Mouse (Mus musculus) lung, adult 2 months (tissue): ENCODE results near the gene Olfr33. TPM values are rescaled to one million over a fixed set of nuclear protein-coding genes. Genes with fewer than 3 reads are reported as not detected.

ENCODE experiments used
- DNase-seq: peaks from one replicate; pipeline ENCODE4 v3.0.0; 2022
- H3K4me1 ChIP-seq: fragments of 200-500 bp; 2 replicates; pipeline ENCODE4 v1.6.1; 2011; ENCODE audit warnings: low read length; ENCODE audit not compliant: control insufficient read depth, insufficient read depth
- H3K4me3 ChIP-seq: fragments of 200-500 bp; replicated peaks from 2 replicates; pipeline ENCODE3; 2011; ENCODE audit warnings: low read depth, mild to moderate bottlenecking, control low read depth, low read length; ENCODE audit errors: extremely low read depth
- CTCF ChIP-seq: fragments of 200-500 bp; IDR thresholded peaks from 2 replicates; pipeline ENCODE4 v1.5.1; 2011; ENCODE audit warnings: mild to moderate bottlenecking, low read length, control low read depth; ENCODE audit not compliant: insufficient read depth
- POLR2A ChIP-seq: fragments of 200-500 bp; IDR thresholded peaks from 2 replicates; pipeline ENCODE4 v1.6.1; 2011; ENCODE audit warnings: low read depth, mild to moderate bottlenecking, control low read depth, low read length, borderline replicate concordance; ENCODE audit errors: extremely low read depth
- WGBS: fragments of 180-500 bp; shearing (Covaris S2); methylation state at CpG from one replicate; pipeline ENCODE4 v1.1.7; 2018; 5-methylcytosine and 5-hydroxymethylcytosine counted together
- polyA plus RNA-seq: library from polyadenylated mRNA; depleted of rRNA; stranded (reverse); fragments of >200 nt; gene quantifications from 2 replicates; pipeline ENCODE4 v1.2.3, GENCODE M21; 2012; rRNA removed

Olfr33 gene
- polyA plus RNA-seq, result not detected in 2 replicates

DNA sequence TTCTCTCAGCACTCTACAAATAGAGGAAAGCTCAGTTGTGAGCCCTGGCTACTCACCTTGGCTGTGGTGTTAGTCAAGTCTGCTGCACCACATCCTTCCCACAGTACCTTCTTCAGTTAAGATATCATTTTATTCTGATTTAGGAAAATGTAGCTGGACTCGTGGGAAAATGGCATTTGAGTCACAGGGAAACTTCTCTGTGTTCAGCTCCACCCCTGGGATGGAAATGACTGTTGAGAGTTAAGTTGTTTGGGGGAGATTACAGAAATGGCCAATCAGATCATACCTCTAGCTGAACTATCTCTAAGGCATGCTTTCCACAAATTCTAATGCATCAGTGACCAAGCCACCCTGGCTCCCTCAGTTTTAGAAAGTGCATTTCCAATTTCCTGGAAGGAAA, at the start of gene Olfr33:
Gene Olfr33, minus strand, starts transcription at position 101 of the 400 bp plus-strand sequence.
- DNase-seq, result no peak
- TF ChIP-seq CTCF (no peak), POLR2A (no peak)
- Histone ChIP-seq H3K4me1 (no peaks in the 10 kb centered on the region), H3K4me3 (no peak within 1 kb of the TSS)
- 31% methylated on average over 1 of the region's 1 CpGs for WGBS

DNA sequence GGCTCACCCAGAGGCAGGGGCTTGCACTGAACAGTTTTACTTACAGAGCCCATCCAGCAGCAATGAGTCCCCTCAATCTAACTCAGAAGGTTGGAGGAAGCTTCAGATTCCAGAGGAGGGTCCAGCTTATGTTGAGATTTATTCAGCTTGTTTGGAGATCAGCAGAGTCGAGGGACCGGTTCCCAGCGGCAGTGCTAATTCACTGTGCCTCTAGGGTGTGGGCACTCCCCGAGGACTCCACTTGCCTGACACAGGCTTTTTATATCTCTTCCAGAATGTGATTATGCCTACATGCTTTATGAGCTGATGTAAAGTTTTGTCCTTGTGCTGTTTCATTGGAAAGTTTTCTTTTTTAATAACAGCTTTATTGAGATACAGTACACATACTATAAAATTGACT, 40.4 kb upstream of the Olfr33 start, which contains the start of the genes Olfr560 and Olfr78:
Gene Olfr560, minus strand, starts transcription at position 101 of the 400 bp plus-strand sequence.
Gene Olfr78, minus strand, starts transcription at position 206 of the 400 bp plus-strand sequence.
- H3K4me1 ChIP-seq, result no peaks in the 10 kb centered on the region
- WGBS, result 67% methylated on average over 4 of the region's 4 CpGs
- TF ChIP-seq POLR2A (no peak), CTCF (no peak)
- no peak within 1 kb of the TSS for H3K4me3 ChIP-seq
- DNase-seq, result no peak

DNA sequence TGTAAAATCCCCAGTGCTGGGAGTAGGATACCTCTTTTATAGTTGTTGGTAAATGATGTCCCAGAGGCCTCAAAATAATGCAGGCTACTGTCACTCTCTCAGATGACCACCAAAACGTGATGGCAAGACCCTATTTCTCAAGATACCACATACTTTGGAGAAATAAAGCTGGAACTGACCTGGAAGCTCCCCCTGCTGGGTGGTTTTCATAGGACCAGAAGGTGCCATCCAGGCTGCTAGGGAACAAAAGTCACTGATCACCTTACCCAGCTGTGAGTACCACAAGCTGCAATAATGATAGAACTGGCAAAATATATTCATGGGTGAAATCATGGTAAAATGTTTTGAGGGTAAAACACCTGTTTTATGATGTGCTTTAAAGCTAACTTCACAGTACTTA, 33.2 kb upstream of the Olfr33 start:
- WGBS, result 17% methylated on average over 1 of the region's 1 CpGs
- no peaks in the 10 kb centered on the region for H3K4me1 ChIP-seq
- no peak overlapping the region for H3K4me3 ChIP-seq
- no peak for DNase-seq
- TF ChIP-seq POLR2A (no peak), CTCF (no peak)

DNA sequence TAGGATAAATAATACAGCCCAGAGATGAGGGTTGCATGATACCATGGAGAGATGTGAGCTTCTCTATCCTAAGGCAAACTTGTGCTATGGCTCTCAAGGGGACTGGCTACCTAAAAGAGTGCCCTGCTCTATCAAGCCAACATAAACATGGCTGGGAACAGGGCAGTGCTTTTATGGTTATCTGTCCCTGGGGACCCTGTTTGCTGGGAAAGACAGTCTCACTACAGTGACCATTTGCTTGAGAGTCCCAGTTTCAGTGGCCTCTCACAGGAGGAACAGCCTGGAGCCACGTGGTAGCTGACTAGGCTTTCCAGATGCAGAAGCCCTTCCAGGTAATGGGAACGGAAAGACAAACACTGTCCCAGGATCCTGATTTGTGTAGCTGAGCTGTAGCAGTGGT, 18.8 kb upstream of the Olfr33 start:
- WGBS, result 39% methylated on average over 2 of the region's 2 CpGs
- DNase-seq, result no peak
- Histone ChIP-seq H3K4me3 (no peak overlapping the region), H3K4me1 (no peaks in the 10 kb centered on the region)
- TF ChIP-seq POLR2A (no peak), CTCF (no peak)

DNA sequence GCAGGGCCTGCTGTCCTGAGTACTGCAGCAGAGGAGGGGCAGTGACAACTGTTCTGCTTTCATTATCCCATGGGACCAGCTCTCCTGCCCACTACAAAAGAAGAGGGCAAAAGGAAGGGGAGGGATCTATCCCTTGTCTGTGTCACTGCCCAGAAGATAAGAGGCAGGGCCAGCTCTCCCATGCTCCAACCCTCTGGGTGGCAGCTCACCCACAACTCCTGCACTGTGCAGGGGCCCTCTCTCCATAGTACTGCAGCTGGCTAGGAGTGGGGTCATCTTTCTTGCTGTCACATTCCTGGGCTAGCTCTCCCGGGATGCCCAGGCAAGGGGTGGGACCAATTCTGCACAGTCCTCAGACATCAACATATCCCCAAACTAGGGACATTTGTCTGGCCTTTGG, 14.9 kb upstream of the Olfr33 start:
- no peak overlapping the region for H3K4me3 ChIP-seq

DNA sequence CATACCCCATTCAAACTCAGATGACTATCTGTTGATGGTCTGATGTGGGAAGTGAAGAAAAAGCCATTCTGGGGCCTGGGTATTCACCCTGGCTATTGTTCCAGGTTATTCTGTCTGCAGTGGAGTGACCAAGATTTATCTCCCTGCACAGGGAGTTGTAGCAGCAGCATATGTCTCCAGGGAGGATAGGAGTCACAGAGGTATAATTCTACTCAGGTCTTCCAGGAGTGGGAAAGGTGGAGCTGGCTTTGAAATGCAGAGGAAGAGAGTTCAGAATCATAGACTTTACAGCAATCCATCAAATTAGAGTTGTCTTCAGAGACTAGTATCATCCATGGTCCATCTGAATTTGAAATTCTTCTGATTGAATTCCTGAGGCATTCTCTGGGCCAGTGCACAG, 8.5 kb upstream of the Olfr33 start, which contains the start of gene Olfr559:
Gene Olfr559, minus strand, starts transcription at position 101 of the 400 bp plus-strand sequence.
- TF ChIP-seq POLR2A (no peak), CTCF (no peak)
- no peak for DNase-seq
- Histone ChIP-seq H3K4me1 (no peaks in the 10 kb centered on the region), H3K4me3 (no peak within 1 kb of the TSS)

More for the DNA sequence above, 14.9 kb upstream of the Olfr33 start:
- no peak for TF ChIP-seq CTCF
- TF ChIP-seq POLR2A, result no peak
- WGBS, result 13% methylated on average over 1 of the region's 1 CpGs
- H3K4me1 ChIP-seq, result no peaks in the 10 kb centered on the region
- no peak for DNase-seq

DNA sequence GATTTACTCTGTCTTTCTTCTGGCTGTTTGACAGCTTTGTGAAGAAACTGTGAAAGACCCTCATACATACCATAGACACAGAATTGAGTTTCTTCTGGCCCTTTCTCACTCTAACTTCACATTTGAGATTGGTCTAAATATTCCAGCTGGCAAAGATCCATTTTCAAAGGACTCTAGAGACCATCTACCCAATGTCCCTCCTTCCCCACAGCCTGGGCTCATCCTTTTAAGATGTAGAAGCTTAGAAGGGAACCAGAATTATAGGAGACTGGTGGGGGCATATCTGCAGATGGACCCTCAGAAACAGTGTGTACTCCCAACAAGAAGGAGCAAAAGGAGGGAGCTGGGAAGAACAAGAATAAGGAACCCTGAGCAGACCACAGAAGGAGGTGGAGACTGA, 17.0 kb downstream of the Olfr33 start, which contains the start of gene Olfr558:
Gene Olfr558, plus strand, starts transcription at position 301 of the 400 bp plus-strand sequence.
- H3K4me3 ChIP-seq, result no peak within 1 kb of the TSS
- H3K4me1 ChIP-seq, result no peaks in the 10 kb centered on the region
- no peak for DNase-seq
- TF ChIP-seq CTCF (no peak), POLR2A (no peak)

DNA sequence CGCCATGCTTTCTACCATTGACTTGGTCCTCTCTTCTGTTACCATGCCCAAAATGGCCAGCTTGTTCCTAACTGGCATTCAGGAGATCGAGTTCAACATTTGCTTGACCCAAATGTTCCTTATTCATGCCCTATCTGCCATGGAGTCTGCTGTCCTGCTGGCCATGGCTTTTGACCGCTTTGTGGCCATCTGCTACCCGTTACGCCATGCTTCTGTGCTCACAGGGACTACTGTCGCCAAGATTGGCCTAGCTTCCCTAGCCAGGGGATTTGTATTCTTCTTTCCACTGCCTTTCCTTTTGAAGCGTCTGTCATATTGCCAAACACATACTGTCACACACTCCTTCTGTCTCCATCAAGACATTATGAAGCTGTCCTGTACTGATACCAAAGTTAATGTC, 20.4 kb downstream of the Olfr33 start:
- no peak overlapping the region for H3K4me3 ChIP-seq
- WGBS, result 86% methylated on average over 7 of the region's 7 CpGs
- H3K4me1 ChIP-seq, result no peaks in the 10 kb centered on the region
- TF ChIP-seq CTCF, result no peak
- TF ChIP-seq POLR2A, result no peak
- no peak for DNase-seq

DNA sequence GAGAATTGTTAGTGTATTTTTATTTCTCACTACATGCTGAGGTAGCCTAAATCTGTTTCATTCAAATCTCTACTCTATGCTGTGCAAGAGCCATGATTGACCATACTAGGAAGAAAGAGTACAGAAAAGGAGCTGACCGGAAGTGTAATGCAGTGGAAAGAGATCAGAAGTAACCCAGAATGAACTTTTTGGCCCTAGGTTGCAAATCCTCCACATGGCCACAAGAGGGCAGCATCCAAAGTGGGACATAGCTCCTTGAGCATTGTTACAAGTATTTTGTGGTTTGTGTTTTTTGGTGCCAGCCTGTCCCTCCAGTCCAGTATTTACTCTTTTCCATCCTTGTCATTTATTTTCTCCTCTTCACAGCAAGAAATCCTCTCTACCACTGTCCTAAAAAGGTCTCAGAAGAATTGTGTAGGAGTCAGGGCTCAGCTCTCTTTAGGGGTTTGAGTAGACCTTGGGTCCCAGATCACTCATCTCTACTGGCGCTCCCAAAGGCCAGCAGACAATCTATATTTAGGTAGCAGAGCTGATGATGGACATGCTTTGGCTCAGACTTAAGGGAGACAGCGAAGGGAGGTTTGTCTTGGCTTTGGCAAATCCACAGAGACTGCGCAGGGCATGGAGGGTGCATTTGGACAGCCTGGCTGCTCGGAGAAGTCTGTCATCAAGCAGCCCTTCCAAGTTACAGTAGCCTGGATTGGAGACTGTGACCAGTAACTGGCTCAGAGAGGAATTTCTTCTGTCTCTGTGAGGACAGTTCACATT, 23.3 kb downstream of the Olfr33 start, which contains the start of gene Olfr557:
Gene Olfr557, plus strand, starts transcription at position 553 of the 768 bp plus-strand sequence.
- no peak within 1 kb of the TSS for H3K4me3 ChIP-seq
- DNase-seq, result peak; percentile 12
- TF ChIP-seq POLR2A, result no peak
- peak; percentile 77 for TF ChIP-seq CTCF
- 70% methylated on average over 5 of the region's 5 CpGs for WGBS
- H3K4me1 ChIP-seq, result no peaks in the 10 kb centered on the region

DNA sequence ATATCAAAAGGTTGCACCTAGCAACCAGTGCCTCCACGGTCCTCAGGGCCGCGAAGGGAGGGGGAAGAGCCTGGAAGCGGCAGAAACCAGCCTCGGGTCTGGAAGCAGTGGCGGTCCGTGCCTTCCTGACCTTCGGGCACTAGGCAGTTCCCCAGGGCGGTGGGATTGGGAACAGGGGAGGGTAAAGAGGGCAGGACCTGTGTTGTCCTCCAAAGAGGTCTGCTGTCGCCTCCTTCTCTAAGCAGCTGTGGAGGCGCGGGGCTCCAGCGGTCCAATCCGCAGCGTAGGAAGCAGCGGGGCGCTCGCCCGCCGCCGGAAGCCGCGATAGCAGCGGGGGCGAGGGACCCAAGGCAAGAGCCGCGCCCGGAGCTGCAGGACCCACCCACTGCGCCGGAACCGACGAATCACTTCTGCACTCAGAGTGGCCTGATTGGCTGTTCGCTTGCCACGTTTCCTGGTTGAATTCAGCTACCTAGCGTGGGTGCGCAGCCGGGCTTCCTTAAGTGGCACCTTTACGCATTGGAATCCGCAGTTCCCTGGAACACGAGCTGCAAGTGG, 31.8 kb downstream of the Olfr33 start, which contains the start of gene Trim68:
Gene Trim68, minus strand, starts transcription at position 384 of the 558 bp plus-strand sequence.
- H3K4me1 ChIP-seq, result peaks cover 4% of the 10 kb centered on the region; the same call in 1 of the 2 replicates
- TF ChIP-seq POLR2A (peak; percentile 58; the same call in 1 of the 2 replicates), CTCF (no peak)
- DNase-seq, result peak; percentile 85
- H3K4me3 ChIP-seq, result peak within 1 kb of the TSS; percentile 89
- under 1% methylated on average over 40 of the region's 40 CpGs for WGBS
